Mouse (Mus musculus) ovary, adult 18-20 months (tissue): ENCODE measurements at regions not wholly inside any gene's neighbourhood (a gene's known extent, or its start where the extent isn't known, plus 50 kb on each side); places are given as distances from the start of the nearest gene placed in this dataset.

Experiments used
- DNase-seq: peaks from one replicate; pipeline ENCODE4 v3.0.0; 2022; ENCODE audit warnings: low spot score, mixed read lengths

DNA sequence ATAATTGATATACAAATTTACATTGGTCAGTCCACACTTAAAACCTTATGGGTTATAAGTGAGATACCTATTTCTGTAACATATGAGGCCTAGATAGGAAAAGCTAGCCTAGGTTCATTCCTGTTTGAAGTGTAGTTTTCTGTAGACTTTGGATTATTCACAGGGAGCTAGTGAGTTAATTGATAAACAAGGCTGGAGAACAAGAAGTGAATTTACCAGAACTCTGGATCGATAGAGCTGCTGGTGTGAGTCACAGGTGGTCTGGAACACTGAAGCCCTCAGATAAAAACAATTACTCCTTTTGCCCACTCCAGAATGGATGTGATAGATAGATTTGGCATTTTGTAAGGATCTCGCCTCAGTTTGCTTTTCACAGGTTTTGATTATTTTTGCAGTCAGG lies 62.0 kb upstream of the Rtl1 start:
- no peak for DNase-seq

DNA sequence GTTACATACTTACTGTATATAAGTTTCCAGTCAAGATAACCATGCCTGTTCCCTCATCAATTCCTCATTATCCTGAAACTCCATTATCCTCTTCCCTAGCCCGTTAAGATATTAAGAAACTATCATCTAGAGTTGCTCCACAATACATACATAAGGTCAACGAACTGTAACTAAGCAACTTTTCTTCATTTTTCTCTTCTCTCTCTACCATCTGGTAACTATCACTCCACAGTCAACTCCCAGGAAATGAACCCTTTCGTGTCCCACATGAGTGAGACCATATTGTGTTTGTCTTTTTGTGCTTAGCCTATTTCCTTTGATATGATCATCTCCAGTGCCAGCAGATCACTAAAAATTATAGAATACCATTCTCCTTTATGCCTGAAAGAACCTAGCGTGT lies 74.6 kb upstream of the Rtl1 start:
- DNase-seq = no peak

DNA sequence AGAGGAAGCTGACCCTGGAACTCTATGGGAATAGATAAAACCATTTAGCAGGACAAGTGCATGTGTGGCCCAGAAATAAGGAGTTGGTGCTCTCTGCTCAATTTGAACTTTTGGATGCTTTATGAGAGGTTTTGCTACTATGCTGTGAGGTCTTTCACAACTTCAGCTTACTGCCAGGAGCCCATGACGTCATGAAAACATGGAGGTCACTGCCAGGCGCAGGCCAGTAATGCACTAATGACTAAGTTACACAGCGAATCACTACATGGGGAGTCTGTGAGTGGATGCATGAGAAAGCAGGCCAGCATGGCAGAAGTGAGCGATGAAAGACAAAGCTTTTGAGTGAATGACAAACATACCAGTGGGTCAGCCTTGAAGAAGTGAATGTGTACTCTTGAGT lies 93.9 kb upstream of the Rtl1 start:
- DNase-seq = no peak

DNA sequence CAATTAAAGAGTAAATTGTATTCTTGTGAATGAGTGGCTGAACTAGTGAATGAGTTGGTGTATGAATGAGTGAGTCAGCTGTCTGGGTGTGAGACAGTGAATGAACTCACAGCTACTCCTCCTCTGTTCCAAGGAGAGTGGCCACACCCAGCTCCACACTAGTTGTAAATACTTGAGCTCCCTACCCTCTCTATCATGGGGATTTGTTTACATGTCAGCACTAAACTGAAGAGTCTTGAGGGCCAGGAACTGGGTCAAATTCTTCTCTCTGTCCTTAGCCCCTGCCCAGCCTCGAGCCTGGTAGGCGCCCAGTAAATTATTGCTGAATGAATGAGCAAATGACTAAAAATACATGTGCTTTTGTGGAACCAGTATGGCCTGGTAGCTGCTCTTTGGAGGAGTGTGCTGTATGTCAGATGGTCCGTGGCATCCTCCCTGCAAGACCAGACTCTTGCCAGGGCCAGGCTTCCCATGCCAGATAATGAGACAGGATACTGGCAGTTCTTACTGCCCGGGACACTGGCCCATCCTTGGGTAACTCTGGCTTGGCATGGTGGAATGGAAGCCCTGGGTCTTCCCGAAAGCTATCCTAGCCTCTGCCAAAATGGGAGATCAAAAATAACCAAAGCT lies 94.8 kb upstream of the Rtl1 start:
- DNase-seq = no peak

GRCm38 (mm10) chr12:109706820-109707219 lies 106.7 kb upstream of the Rtl1 start:
- no peak for DNase-seq

DNA sequence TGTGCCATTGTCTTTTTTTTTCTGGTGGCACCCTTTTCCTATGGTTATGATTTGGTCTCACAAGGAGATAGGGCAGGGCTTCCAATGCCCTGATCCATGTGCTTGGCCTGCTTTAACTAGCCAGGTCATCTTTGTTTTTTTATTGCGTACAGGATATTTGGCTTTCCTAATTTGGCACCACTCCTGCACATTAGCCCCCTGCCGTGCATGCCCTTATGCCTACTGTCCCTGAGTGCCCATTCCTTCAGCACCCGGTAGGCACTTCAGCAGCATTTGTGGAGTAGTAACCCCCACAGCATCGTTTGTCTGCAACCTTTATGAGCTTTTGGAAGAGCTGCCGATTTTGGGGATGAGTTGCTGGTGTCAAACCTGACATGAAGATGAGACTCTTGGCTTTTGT lies 109.5 kb upstream of the Rtl1 start:
- DNase-seq = no peak

DNA sequence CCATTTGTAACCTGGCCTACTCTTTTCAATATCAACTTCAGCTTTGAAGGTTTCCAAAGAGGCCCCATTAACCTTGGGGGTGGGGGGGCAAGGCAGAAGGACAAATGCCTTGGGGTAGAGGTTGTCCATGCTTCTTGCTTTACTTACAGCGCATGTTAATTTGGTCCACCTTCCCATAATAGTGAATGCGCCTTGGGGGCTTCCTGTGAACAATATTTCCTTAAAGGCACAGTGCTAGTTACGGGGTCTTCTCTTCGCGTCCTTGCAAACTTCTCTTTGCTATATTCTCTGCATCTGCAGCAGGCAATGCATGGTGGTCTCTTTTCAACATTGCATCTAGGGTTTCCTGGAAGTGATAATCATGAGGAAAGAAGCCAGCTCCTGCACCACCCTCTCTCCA lies 111.3 kb upstream of the Rtl1 start:
- DNase-seq = no peak

- DNase-seq = no peak
Observed at GRCm38 (mm10) chr12:109711946-109712345, 111.8 kb upstream of the Rtl1 start.

DNA sequence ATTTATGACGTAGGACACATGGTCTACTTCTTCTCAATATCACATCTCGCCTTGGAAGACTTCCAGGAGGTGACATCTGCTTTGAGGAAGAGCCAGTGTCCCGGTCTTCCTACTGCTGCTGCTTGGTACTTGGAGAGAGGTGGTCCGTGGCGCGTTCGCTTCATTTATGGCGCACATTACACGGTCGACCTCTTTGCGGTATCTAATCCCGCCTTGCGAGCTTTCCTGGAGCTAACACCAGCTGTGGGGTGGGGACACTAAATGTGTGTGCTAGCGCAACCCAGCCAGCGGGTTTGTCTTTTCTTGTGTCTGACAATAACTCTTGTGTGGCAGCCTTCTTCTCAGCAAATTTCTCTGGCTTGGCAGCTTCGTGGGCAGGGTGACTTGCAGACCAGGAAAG lies 112.3 kb upstream of the Rtl1 start:
- no peak for DNase-seq

DNA sequence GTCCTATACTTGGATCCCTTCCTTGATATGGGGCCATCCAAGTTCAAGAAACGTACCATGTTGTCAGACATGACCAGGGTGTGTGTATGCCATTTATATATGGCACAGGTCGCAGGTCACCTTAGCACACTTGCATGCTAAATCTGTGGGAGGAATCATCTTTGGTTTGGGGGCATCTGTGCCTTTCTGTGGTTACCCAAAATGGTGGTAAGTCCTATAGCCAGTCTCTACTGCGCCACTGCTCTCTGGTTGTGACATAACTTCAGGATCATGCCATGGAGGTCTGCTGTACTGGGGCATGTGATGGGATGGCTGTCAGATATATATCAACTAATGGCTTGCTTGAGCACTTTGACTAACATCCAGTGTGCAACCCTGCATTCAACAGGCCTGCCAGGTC lies 112.9 kb upstream of the Rtl1 start:
- DNase-seq = no peak

DNA sequence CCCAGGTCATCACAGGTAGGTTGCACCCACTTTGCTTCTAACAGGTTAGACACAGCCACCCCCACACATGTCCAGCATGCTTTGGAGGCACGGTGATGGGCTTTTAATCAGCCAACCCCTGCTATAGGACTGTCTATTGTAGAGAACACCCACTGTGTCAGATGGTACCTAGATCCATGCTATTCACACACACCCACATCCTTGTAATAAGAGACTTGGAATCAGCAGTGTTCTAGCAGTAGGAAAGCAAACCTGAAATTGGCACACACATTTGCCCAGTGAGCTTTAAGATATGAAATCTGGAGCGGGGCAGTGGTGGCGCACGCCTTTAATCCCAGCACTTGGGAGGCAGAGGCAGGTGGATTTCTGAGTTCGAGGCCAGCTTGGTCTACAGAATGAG lies 113.9 kb upstream of the Rtl1 start:
- no peak for DNase-seq

DNA sequence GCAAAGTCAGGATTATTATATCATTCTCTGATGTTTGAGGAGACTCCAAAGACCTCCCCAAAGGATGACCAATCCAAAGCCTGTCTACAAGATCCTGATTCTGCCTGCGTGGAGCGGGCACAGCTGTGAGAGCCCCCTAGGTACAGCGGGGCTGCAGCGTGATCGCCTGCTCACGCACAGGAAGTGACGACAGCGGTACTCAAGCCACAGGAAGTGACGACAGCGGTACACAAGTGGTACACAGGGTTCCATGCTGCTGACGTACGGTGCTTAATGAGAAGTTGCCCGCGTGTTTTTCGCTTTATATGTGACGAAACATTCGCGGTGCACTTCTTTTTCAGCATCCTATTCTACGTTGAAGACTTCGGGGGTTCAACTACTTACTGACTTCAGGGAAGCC lies 116.9 kb upstream of the Rtl1 start:
- DNase-seq = no peak

- no peak for DNase-seq
Observed at GRCm38 (mm10) chr12:109718036-109718435, 117.9 kb upstream of the Rtl1 start.

GRCm38 (mm10) chr12:109738201-109738600 lies 138.1 kb upstream of the Rtl1 start:
- DNase-seq = no peak

DNA sequence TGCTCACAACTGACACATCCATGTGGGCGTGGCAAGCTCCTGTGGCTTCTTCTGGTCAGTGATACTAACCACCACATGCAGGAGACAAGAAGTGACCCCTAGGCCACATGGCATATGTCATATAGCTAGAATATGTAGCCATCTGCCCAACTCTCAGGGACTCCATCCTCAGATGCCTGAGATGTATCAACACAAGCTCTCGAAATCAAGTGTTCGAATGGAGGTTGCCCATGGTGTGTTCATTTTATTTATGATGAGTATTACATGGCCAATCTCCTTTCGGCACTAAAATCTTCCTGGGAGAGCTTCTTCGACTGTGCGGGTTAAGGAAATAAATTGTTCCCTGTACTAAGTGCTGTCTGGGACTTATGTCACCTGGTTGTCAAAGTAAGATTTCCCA lies 138.8 kb upstream of the Rtl1 start:
- DNase-seq = no peak

GRCm38 (mm10) chr12:109742486-109742885 lies 142.4 kb upstream of the Rtl1 start:
- no peak for DNase-seq

DNA sequence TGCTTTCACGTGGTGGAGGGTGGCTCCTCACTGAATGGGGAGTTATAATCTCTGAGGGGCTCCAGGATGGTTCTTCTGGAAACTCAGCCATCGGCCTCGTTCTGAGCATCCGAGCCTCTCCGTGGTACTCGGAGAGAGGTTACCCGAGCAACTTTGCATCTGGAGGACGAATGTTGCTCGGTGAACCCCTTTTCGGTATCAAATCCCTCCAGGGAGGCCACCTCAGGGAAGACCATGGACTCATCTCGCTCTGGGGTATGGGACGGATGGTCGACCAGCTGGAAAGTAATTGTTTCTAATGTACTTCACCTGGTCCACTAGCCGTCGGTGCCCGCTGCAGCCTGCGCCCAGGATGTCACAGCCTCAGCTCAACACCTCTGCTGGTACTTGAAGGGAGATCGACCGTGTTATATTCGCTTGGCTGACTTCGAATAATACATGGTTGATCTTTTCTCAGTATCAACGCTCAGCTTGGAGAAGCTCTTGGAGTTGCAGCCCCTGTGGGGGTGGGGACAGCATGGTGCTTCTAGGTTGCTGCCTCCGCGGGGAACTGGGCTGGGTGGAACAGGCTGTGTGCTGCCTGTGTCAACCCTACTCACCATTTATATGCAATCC lies 143.0 kb upstream of the Rtl1 start:
- DNase-seq = no peak

DNA sequence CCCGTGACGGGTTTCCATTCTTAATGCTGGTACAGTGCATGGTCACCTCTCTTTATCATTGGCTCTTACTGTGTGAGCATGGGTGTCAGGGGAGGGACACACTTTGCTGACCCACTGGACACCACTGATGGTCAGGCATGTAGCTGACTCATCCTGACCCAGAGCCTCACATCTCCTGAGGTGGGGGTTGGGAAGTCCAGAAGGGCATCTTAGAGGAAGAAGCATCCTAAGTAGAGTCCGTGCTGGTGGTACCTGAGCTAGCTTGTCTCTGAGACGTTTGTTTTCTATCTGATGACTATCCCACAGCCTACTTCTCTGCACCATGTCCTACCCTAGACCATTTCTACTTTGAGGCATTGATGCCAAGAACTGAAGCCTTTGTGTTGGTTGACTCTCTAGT lies 144.1 kb upstream of the Rtl1 start:
- DNase-seq = no peak

DNA sequence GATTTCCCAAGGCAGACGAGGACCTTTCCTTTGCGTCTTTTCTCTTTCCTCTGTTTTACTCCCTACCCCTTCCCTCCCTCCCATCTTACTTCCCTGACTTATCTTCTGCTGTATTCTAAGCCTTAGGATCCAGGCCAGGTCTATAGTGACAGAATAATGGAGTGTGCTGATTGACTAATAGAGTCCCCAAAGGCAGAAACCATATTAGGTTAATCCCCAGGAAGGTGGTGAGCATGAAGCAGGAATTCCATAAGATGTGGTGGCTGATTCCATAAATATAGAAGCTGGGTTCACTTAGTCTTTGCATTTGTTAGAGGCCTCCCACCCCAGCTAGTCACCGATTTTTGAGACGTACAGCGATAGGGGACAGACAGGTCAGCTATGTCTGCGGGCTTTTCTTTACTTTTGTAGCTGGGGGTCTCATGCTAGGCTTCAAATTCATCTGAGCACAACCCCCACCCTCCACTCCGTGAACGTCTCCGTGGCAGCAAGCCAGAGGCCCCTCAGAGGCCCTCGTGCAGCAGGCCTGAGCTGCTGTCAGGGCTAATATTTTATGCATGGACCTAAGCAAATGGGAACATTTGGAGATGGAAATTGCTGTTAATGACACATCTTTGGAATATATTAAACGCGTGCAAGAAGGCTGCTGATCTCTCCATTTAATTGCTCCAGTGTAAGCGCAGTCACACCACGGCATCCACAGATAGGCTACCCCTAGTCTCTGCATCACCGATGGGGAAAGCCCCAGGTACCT lies 145.8 kb upstream of the Rtl1 start:
- no peak for DNase-seq

DNA sequence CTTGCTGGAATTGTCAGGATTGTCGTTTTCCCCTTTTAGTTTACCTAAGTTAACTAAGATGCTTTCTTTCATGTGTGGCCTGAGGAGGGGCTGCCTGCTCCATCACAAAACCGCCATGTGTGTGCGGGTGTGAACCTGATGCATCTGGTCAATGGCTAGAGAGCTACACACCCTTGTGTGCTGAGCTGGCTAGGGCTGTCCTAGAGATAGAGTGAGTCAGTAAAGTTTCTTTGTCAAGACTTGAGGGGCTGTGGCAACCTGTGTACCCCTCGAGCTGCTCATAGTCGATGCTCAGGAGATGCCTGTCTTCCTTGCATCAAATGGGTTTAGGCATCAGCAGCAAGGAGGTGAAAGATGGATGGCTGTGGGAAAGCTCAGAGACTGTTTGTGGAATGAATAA lies 147.1 kb upstream of the Rtl1 start:
- no peak for DNase-seq

DNA sequence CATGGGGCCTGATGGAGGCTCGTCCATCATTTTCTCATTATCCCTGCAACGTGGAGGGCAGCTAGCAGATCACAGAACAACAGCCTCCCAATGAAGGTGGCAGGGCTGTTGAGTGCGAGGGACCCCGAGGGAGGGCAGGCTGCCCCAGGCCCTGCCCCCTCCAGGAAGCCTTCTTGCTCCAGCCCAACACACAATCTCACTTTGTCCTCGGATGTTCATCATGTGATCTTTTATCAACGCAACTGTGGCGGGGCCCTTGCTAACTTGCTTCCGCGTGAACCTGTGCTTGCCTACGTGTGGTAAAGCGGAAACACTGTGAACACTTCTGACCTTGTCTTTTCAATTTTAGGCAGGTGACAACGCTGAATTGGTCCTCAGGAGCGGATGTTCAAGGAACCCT lies 147.6 kb upstream of the Rtl1 start:
- DNase-seq = no peak

GRCm38 (mm10) chr12:109748326-109749059 lies 148.4 kb upstream of the Rtl1 start:
- DNase-seq = no peak

GRCm38 (mm10) chr12:109749256-109749655 lies 149.1 kb upstream of the Rtl1 start:
- DNase-seq = no peak
